Mouse (Mus musculus) forebrain, embryonic 14.5 days (tissue): ENCODE results near the gene Gm10324. TPM values are rescaled to one million over a fixed set of nuclear protein-coding genes. Genes with fewer than 3 reads are reported as not detected.
"Not testable (repeated sequence)": the region's sequence is repeated elsewhere in the genome, so short reads cannot be mapped to it uniquely, and the experiment has no call there.

Source experiments
- ATAC-seq: fragments of 200-750 bp; cut with Nextera tagmentation; 2 replicates; pipeline ENCODE4 v1.8.0; 2017; ENCODE audit warnings: mild to moderate bottlenecking, moderate library complexity
- DNase-seq: peaks from one replicate; pipeline ENCODE4 v3.0.0-alpha.2; 2015; ENCODE audit warnings: low spot score
- H3K27ac ChIP-seq: fragments of 300-500 bp; sonication (generic); 2 replicates; pipeline ENCODE4 v1.5.1; 2014; ENCODE audit warnings: low read depth, mild to moderate bottlenecking, control low read depth, low read length, moderate library complexity
- H3K27me3 ChIP-seq: fragments of 300-500 bp; sonication (generic); replicated peaks from 2 replicates; pipeline ENCODE4 v1.6.1; 2014; ENCODE audit warnings: low read length, control low read depth, mixed read lengths; ENCODE audit not compliant: control insufficient read depth, insufficient read depth
- H3K36me3 ChIP-seq: fragments of 300-500 bp; sonication (generic); 2 replicates; pipeline ENCODE4 v1.6.1; 2014; ENCODE audit warnings: low read length, control low read depth; ENCODE audit not compliant: control insufficient read depth, insufficient read depth
- H3K4me1 ChIP-seq: fragments of 300-500 bp; sonication (generic); 2 replicates; pipeline ENCODE4 v1.6.1; 2014; ENCODE audit warnings: antibody characterized with exemption, low read length, control low read depth; ENCODE audit not compliant: control insufficient read depth, insufficient read depth
- H3K4me2 ChIP-seq: fragments of 300-500 bp; sonication (generic); 2 replicates; pipeline ENCODE4 v1.6.1; 2014; ENCODE audit warnings: mild to moderate bottlenecking, control low read depth, low read length
- H3K4me3 ChIP-seq: fragments of 300-500 bp; sonication (generic); 2 replicates; pipeline ENCODE4 v1.5.1; 2014; ENCODE audit warnings: low read depth, low read length, control low read depth
- H3K9ac ChIP-seq: fragments of 300-500 bp; sonication (generic); 2 replicates; pipeline ENCODE4 v1.6.1; 2014; ENCODE audit warnings: mild to moderate bottlenecking, low read length, control low read depth, moderate library complexity
- H3K9me3 ChIP-seq: fragments of 300-500 bp; sonication (generic); replicated peaks from 2 replicates; pipeline ENCODE4 v1.6.1; 2016; ENCODE audit warnings: low read length, control low read depth, mixed read lengths; ENCODE audit not compliant: control insufficient read depth
- WGBS: fragments of 180-500 bp; shearing (Covaris S2); extraction: QIAGEN DNeasy Blood & Tissue Kit; methylation state at CpG from one replicate; pipeline ENCODE4 v1.1.7; 2014; 5-methylcytosine and 5-hydroxymethylcytosine counted together
- polyA plus RNA-seq: library from polyadenylated mRNA; unstranded; fragments of >200 nt; fragmentation: Nextera tagmentation; extraction: Ambion mirVana; gene quantifications from 2 replicates; pipeline ENCODE4 v1.2.1, GENCODE M21; 2014

The Gm10324 gene
- polyA plus RNA-seq: not detected in 2 replicates

DNA sequence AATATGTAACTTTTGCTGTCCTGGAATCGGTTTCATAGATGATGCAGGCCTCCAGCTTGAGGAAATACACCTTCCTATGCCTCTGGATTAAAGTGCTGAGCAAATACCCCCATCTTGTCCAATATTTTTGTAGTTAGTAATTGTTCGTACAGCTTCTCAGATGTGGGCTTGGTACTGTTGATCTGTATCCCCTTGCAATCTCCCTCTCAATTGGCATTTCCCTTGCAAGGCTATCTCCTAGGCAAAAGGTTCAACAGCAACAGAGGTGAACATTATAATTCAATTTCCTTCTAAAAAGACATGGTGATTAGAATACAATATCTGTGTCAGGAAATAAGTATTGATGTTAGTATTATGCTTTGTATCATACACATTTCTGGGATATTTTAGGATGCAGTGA is at the start of gene Gm10324:
Gene Gm10324, plus strand, starts transcription at position 301 of the 400 bp plus-strand sequence.
- WGBS: no CpG with 5 or more reads among the region's 2 CpGs
- H3K27ac ChIP-seq, H3K4me1 ChIP-seq, H3K4me2 ChIP-seq, DNase-seq, H3K9ac ChIP-seq, H3K36me3 ChIP-seq, H3K9me3 ChIP-seq, H3K4me3 ChIP-seq, ATAC-seq, H3K27me3 ChIP-seq: not testable (repeated sequence)

Other genes starting within 250 kb of the Gm10324 start
- not detected in 2 replicates for gene Gm10772, start 108.0 kb downstream of the Gm10324 start, polyA plus RNA-seq